Mouse (Mus musculus) brain, adult 10 weeks (tissue): ENCODE results near the gene Arhgef18. TPM values are rescaled to one million over a fixed set of nuclear protein-coding genes. Genes with fewer than 3 reads are reported as not detected.

ENCODE experiments used
- polyA plus RNA-seq: library from polyadenylated mRNA; stranded (reverse); fragments of 350-450 nt; fragmentation: Illumina TruSeq; extraction: RNeasy Lipid Tissue Mini Kit (QIAGEN cat#74804); gene quantifications from one replicate; pipeline ENCODE4 v1.2.3, GENCODE M21; 2015; ENCODE audit warnings: low read depth, low replicate concordance

The Arhgef18 gene
- polyA plus RNA-seq = 24.5 TPM

DNA sequence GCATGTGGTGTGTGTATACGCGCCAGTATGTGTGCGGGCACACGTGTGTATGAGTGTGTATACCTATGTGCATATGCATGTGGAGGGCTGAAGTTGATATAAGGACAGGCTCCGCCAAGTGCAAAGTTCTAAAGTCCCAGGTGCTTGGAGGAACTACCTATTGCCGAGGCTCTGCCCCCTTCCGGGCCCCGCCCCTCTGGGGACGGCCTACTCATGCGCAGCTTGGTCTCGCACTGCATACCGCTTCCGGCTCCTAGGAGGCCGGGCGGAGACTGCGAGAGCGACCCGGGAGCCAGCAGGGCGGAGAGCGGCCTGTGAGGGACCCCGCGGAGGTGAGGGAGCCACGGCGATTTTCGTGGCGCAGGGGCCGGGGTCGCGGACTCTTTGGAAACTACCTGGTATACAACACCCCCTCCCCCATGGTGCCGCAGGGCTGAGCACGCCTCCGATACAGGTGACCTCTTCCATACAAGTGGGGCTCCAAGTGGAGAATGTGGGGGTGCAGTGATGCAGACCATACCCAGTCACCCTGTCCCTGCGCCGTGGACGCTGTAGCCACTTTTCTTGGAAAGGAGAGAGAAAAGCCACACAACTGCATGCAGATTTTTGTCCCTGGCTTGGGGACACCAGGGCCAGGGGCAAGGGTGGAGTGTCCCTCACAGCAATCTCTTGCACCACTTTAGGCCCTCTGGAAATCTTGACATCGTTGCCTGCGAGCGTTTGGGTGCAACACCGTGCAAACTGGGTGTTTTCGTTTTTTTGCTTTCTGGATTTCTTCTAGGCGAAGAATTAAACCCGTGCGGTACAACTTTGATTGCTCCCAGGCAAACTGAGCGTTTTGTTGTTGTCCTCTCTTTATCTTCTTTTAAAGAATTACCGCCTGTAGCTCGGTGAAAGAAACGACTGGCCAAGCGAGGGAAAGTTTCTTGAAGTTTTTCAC lies at the start of gene Arhgef18:
Arhgef18 (plus strand) TSS at position 236 of the 940 bp plus-strand sequence.

DNA sequence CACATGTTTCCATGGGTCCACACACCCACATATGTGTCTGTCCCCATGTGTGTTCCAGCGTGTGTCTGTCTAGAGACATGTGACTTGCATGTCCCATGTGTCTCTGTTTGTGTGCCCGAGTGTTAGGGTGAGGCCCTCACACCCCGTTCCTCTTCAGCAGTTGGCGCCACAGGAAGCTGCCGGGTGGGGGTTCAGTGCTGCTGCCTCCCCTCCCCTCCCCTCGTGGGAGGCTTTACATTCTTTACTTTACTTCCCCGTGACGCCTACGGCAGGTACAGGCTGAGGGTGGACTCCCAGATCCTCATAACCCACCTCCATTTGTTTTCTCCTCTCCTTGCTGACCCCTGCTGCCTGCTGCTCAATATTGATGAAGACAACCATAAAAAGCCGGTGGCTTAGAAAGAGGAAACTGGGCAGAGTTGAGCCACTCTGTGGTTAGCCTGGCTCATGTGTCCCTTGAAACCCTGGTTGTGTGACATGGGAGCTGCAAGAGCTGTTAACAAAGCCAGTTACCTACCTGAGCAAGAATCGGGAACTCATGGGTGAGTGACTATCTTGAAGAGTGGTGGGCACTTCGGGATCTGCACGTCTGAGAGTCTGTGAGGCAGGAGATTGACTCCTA lies 39.5 kb upstream of the Arhgef18 start, which contains the start of gene A430078G23Rik:
A430078G23Rik (plus strand) TSS at position 227 of the 622 bp plus-strand sequence.

DNA sequence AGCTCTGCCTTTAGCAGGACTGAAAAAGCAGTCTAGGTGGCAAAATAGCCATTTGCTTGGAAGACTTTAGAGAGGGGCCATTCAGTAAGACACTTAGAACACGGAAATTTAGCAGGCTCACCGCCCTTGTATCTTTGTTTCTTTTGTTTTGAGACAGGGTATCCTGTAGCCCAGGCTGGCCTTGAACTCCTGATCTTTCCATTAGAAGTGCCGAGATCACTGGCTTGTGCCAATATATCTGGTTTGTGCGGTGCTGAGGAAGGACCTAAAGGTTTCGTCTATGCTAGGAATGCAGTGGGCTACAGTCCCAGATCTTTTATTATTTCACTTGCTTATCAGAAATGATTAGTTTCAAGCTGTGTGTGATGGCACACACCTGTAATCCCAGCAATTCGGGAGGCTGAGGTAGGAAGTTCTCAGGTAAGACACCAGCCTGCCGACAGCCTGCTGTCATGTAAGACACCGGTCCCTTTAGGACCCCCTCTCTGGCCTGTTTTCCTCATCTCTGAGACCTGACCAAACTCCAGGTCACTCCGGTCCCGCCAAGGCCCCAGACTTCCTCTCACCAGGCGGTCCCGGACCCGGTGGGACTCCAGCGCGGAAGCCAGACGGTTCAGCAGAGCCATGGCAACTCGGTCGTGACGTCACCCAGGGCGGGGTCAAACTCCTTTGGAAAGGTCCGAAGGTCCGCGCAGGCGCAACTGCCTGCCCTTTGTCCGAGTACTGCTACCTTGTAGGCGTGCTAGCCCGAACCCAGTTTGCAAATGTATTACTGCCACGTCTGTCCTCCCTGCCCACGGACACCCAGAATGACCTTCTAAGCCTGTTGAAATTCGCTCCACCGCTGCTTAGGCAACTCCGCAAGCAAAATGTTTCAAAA lies 74.4 kb downstream of the Arhgef18 start, which contains the start of gene Pex11g:
Pex11g (minus strand) TSS at position 675 of the 880 bp plus-strand sequence.

DNA sequence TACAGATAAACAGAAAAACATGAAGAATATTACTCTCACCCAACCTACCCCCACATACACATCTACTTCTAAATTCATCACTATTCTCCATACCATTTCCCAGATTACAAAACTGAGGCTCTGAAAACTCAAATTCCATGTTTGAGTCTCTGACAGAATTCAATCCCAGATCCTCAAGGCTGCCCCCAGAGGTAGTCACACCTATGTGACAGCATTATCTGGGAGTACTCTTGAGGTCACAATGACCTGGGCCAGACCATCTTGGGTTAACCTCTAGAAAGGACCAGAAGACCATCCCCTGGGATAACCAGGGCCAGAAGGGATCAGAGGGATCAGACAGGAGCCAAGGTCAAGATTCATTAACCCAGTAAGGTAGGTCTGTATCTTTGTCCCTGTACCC lies 77.8 kb downstream of the Arhgef18 start, which contains the start of gene Tex45:
Tex45 (plus strand) TSS at position 301 of the 400 bp plus-strand sequence.

DNA sequence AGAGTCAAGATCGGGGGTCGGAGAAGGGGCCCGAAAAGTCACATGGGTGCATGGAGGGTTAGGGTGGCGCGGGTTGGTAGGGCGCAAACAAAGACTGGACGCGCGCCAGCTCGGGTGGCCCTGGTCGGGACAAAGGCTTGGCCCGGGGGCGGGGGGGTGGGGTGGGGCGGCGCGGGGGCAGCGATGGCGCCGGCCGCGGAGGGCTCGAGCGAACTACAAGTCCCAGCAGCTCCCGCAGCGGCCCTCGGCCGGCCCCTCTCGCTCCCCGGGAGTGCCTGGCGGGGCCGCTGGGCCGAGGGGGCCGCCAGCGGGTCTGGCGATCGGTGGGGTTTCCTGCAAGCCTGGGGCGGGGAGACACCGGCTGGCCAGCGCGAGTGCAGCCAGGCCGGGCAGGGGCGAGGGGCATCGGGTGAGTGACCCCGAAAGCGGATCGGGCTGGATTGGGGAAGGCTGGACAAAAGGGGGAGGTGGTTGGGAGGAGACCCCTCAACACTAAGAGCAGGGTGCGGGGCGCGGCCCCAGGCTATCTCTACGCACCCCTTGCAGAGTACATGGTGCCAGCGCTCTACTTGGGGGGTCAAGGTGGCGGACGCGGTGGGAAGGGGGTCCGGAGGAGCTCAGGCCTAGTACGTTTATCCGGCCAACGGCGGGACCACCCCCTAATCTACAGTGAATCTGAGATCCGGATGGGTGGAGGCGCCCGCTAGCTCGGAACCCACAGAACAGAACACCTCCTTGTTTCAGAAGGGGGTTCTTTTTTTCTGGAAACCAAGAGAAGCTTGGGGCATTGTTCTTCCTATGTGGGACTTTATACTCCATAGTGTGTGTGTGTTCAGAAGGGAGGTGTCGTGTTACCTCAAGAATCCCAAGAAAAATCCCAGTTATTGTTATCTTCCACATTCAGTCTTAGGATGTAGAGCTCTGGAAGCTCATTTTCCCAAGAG lies 100.4 kb downstream of the Arhgef18 start, which contains the start of gene Zfp358:
Zfp358 (plus strand) TSS at position 238 of the 944 bp plus-strand sequence.

DNA sequence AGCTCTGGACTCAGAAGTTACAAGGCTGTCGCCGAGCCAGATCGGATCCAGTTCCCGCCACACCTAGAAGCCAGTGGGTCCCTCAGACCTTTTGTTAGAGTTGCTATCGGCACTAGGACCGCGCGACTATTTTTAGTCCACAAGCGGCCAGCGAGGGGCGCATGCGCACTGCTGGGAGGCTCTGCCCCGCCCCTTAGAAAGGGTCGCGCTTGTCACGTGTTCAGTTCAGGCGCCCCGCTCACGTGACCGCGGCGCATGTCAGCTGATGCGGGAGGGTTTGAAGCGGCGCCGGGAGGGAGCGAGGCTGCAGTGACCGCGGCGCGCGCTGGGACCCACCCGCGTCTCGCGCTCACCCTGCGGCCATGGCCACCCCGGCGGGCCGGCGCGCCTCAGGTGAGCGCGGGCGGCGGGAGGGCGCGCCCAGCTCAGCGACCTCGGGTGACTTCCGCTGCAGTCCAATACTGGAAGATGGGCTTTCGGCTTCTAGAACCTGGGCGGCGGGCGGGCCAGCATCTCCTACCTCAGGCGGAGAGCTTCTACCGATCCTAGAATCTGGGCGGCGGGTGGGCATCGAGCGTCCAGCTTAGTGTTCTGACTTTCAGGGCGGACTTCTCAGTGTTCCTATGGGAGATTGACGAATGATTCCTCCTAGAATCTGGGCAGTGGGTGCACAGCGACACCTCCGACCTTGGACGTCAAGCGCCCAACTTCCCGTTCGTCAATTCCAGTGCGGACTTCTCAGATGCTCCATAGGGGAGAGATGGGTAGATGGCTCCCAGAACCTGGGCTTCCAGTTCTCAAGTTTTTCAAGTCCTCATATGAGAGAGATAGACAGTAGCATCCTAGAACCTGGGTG lies 107.7 kb downstream of the Arhgef18 start, which contains the start of gene Mcoln1:
Mcoln1 (plus strand) TSS at position 223 of the 856 bp plus-strand sequence.

Other genes starting within 250 kb of the Arhgef18 start
- gene Insr, start 113.4 kb upstream of the Arhgef18 start, polyA plus RNA-seq = 14.8 TPM
- not detected for gene A430078G23Rik, start 39.6 kb upstream of the Arhgef18 start, polyA plus RNA-seq
- 1.0 TPM for gene Pex11g, start 74.7 kb downstream of the Arhgef18 start, polyA plus RNA-seq
- gene Tex45, start 77.9 kb downstream of the Arhgef18 start, polyA plus RNA-seq = not detected
- 24.3 TPM for gene Zfp358, start 100.1 kb downstream of the Arhgef18 start, polyA plus RNA-seq
- gene Mcoln1, start 107.5 kb downstream of the Arhgef18 start, polyA plus RNA-seq = 89.1 TPM
- gene Pnpla6, start 122.4 kb downstream of the Arhgef18 start, polyA plus RNA-seq = 48.2 TPM
- gene C330021F23Rik, start 175.0 kb downstream of the Arhgef18 start, polyA plus RNA-seq = not detected
- gene Camsap3, start 194.3 kb downstream of the Arhgef18 start, polyA plus RNA-seq = 25.7 TPM
- 31.6 TPM for gene Xab2, start 228.3 kb downstream of the Arhgef18 start, polyA plus RNA-seq
- 90.1 TPM for gene Pet100, start 228.5 kb downstream of the Arhgef18 start, polyA plus RNA-seq
- not detected for gene Pcp2, start 232.5 kb downstream of the Arhgef18 start, polyA plus RNA-seq
- gene Stxbp2, start 237.9 kb downstream of the Arhgef18 start, polyA plus RNA-seq = 87.8 TPM